Comparison of ENCODE assay signal across 9 mouse cellular contexts in the genomic region with DNA sequence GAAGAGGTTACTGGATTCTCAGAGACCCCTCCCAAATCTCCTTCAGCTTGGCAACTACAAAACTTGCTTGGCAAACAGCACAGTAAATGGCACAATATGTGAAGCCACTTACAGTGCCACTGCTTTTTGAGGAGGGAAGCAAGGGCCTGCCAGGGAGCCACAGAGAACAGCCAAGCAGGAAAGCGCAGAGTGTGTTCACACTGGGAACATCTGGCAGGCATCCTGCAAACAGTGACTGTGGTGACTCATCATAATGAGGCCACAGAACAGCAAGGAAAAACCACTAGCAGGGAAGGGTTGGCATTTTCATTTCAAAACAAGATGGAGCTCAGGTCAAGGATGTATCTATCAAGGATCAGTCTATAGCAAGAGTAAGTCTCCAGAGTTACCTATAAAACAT. TPM values are rescaled to one million over a fixed set of nuclear protein-coding genes. Genes with fewer than 3 reads are reported as not detected.
A peak's percentile ranks its signal among the peaks of the same experiment; 100 is the strongest.
DNase-seq lines count a peak whose midpoint lies in the region; ATAC-seq lines count a peak whose summit lies in the region.
"Had no signal": no experiment of that assay in that cellular context is flagged by ENCODE, and none has a peak within 500 bp of the region (broad histone marks: within the 10 kb centered on the region; RNA-seq: fewer than 3 reads in every experiment).

No protein-coding gene starts in this region.

- H3K4me1 ChIP-seq in kidney, embryonic 14.5 days (ENCODE audit: control insufficient read depth, insufficient read depth, low read length) = no peaks in the 10 kb centered on the region
- peaks cover 73% of the 10 kb centered on the region for H3K4me1 ChIP-seq in liver, embryonic 13.5 days (replicated peaks)

- peak; percentile 62 for DNase-seq in layer of hippocampus, adult 11-12 months (ENCODE audit: low spot score)
- no peak for DNase-seq in layer of hippocampus, adult 9-10 months (ENCODE audit: low spot score)
- DNase-seq in adrenal gland, postnatal 10 days = peak; percentile 81
- peak; percentile 80 for DNase-seq in gastrocnemius, postnatal 25 days
- no peak for DNase-seq in liver, embryonic 13.5 days
- peak; percentile 82 for DNase-seq in skeletal muscle tissue, adult 2 months (ENCODE audit: low read depth, low spot score)
- DNase-seq in thymus, adult 18-20 months = no peak

- 79% methylated on average over 1 of the region's 1 CpGs for WGBS in kidney, embryonic 14.5 days
- WGBS in liver, embryonic 13.5 days (ENCODE audit: insufficient replicate concordance) = 57% methylated on average over 1 of the region's 1 CpGs

- H3K4me3 ChIP-seq in kidney, embryonic 14.5 days (ENCODE audit: low read length) = no peak overlapping the region
- no peak overlapping the region for H3K4me3 ChIP-seq in liver, embryonic 13.5 days (replicated peaks)

- H3K36me3 ChIP-seq in kidney, embryonic 14.5 days (ENCODE audit: control insufficient read depth, insufficient read depth, low read length) = no peaks in the 10 kb centered on the region
- no peaks in the 10 kb centered on the region for H3K36me3 ChIP-seq in liver, embryonic 13.5 days

- H3K9ac ChIP-seq in kidney, embryonic 14.5 days (ENCODE audit: low read depth, low read length) = no peak overlapping the region
- H3K9ac ChIP-seq in liver, embryonic 13.5 days = 0 out of 2 replicates have a peak overlapping the region, but pooled peaks have one; percentile 41

- no peaks in the 10 kb centered on the region for H3K9me3 ChIP-seq in kidney, embryonic 14.5 days (ENCODE audit: control insufficient read depth, low read length)
- H3K9me3 ChIP-seq in liver, embryonic 13.5 days (replicated peaks) = no peaks in the 10 kb centered on the region

- no peak overlapping the region for H3K4me2 ChIP-seq in kidney, embryonic 14.5 days (replicated peaks; ENCODE audit: low read depth, low read length)
- peak overlapping the region; percentile 33; the same call in 1 of the 2 replicates for H3K4me2 ChIP-seq in liver, embryonic 13.5 days

- ATAC-seq in kidney, embryonic 14.5 days (ENCODE audit: low FRiP score, low TSS enrichment) = peak; percentile 37; the same call in 1 of the 2 replicates
- ATAC-seq in liver, embryonic 13.5 days (ENCODE audit: low read depth) = peak; percentile 38; the same call in 1 of the 2 replicates

- no peaks in the 10 kb centered on the region for H3K27me3 ChIP-seq in kidney, embryonic 14.5 days (ENCODE audit: control insufficient read depth, insufficient read depth, low read length)
- H3K27me3 ChIP-seq in liver, embryonic 13.5 days = no peaks in the 10 kb centered on the region

- no peak overlapping the region for H3K27ac ChIP-seq in kidney, embryonic 14.5 days (ENCODE audit: low read depth, low read length)
- peak overlapping the region; percentile 80 for H3K27ac ChIP-seq in liver, embryonic 13.5 days
- H3K27ac ChIP-seq: macrophage had no signal

RNA-seq across cellular contexts. Expression of a gene that starts 30.8 kb away (rescaled TPM):
- 100 to 1,000 TPM in 1 of 2 experiments, 10 to 100 TPM in 1; 96.0 to 103 TPM for total RNA-seq in adrenal gland, postnatal 10 days (2021)
- 10 to 100 TPM; 96.1 to 98.5 TPM for total RNA-seq in gastrocnemius, postnatal 25 days (2021)
- 56.0 and 110 TPM in 2 replicates for polyA plus RNA-seq in kidney, embryonic 14.5 days (2014; fragmentation: Nextera tagmentation; extraction: Ambion mirVana)
- 41.0 and 52.5 TPM in 2 replicates for polyA plus RNA-seq in liver, embryonic 13.5 days (2015; fragmentation: Nextera tagmentation; extraction: Ambion mirVana)

Comparison
In these comparisons a context has a peak if more than half of its experiments do, and no peak if none do; other contexts are left out.
1. DNase-seq: peak in layer of hippocampus, adult 11-12 months (single experiment), adrenal gland, postnatal 10 days (single experiment), gastrocnemius, postnatal 25 days (single experiment) and skeletal muscle tissue, adult 2 months (single experiment); none in layer of hippocampus, adult 9-10 months (single experiment), liver, embryonic 13.5 days (single experiment) and thymus, adult 18-20 months (0 of 2).